Mouse (Mus musculus): ENCODE results near the gene Cox4i1. TPM values are rescaled to one million over a fixed set of nuclear protein-coding genes. Genes with fewer than 3 reads are reported as not detected.

Gene Cox4i1
- polyA plus RNA-seq, 1 experiment from 2014 or later, result 812 TPM

DNA sequence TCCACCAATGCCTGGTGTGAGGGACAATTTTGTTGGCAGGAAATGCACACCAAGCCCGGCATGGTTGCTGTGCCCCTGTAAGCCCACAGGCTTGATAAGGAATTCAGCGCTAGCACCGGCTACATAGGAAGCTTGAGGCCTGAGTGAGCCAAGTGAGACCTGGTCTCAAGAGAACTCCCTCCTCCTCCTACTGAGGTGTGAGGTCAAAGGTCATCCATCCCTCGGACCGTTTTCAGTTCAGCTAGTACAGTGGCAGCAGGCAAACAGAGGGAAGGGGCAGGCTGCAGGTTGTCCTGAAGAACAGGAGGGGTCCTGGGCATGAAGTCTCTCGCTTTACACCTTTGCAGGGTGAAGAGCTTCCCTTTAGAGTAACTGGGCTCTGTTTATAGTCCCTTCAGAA, 37.2 kb upstream of the Cox4i1 start:
- Histone ChIP-seq H3K4me2 (ENCODE audit: low read depth, low read length, severe bottlenecking) (no peak overlapping the region), H3K9ac (ENCODE audit: low read length) (no peak overlapping the region), H3K4me1 (replicated peaks; ENCODE audit: control insufficient read depth, insufficient read depth, low read length) (peaks cover 9% of the 10 kb centered on the region; the same call in 1 of the 2 replicates), H3K27me3 (ENCODE audit: control insufficient read depth, insufficient read depth, low read length) (peaks cover 23% of the 10 kb centered on the region), H3K4me3 (ENCODE audit: low read depth, low read length) (no peak overlapping the region), H3K9me3 (ENCODE audit: control insufficient read depth, low read length) (no peaks in the 10 kb centered on the region), H3K36me3 (ENCODE audit: control insufficient read depth, insufficient read depth, low read length) (no peaks in the 10 kb centered on the region), H3K27ac (ENCODE audit: low read depth, low read length) (no peak overlapping the region)
- DNase-seq (ENCODE audit: low spot score) (no peak), ATAC-seq (replicated peaks; ENCODE audit: low FRiP score) (no peak)
- WGBS, result 53% methylated on average over 6 of the region's 6 CpGs

GRCm38 (mm10) chr8:120631441-120632375, 36.3 kb upstream of the Cox4i1 start:
- DNase-seq (ENCODE audit: low spot score) (no peak), ATAC-seq (replicated peaks; ENCODE audit: low FRiP score) (no peak)
- Histone ChIP-seq H3K36me3 (ENCODE audit: control insufficient read depth, insufficient read depth, low read length) (no peaks in the 10 kb centered on the region), H3K9ac (ENCODE audit: low read length) (no peak overlapping the region), H3K27ac (ENCODE audit: low read depth, low read length) (no peak overlapping the region), H3K27me3 (ENCODE audit: control insufficient read depth, insufficient read depth, low read length) (peaks cover 23% of the 10 kb centered on the region), H3K9me3 (ENCODE audit: control insufficient read depth, low read length) (no peaks in the 10 kb centered on the region), H3K4me1 (replicated peaks; ENCODE audit: control insufficient read depth, insufficient read depth, low read length) (peaks cover 9% of the 10 kb centered on the region; the same call in 1 of the 2 replicates), H3K4me3 (ENCODE audit: low read depth, low read length) (no peak overlapping the region), H3K4me2 (ENCODE audit: low read depth, low read length, severe bottlenecking) (no peak overlapping the region)
- 73% methylated on average over 21 of the region's 21 CpGs for WGBS

GRCm38 (mm10) chr8:120632969-120633664, 34.9 kb upstream of the Cox4i1 start:
- Histone ChIP-seq H3K4me2 (ENCODE audit: low read depth, low read length, severe bottlenecking) (peak overlapping the region; percentile 95), H3K27me3 (ENCODE audit: control insufficient read depth, insufficient read depth, low read length) (peaks cover 23% of the 10 kb centered on the region), H3K4me1 (replicated peaks; ENCODE audit: control insufficient read depth, insufficient read depth, low read length) (peaks cover 9% of the 10 kb centered on the region; the same call in 1 of the 2 replicates), H3K9me3 (ENCODE audit: control insufficient read depth, low read length) (no peaks in the 10 kb centered on the region), H3K9ac (ENCODE audit: low read length) (no peak overlapping the region), H3K4me3 (ENCODE audit: low read depth, low read length) (peak overlapping the region; percentile 50; the same call in 1 of the 2 replicates), H3K36me3 (ENCODE audit: control insufficient read depth, insufficient read depth, low read length) (no peaks in the 10 kb centered on the region), H3K27ac (ENCODE audit: low read depth, low read length) (no peak overlapping the region)
- DNase-seq (ENCODE audit: low spot score), result no peak
- ATAC-seq (replicated peaks; ENCODE audit: low FRiP score), result no peak
- 27% methylated on average over 17 of the region's 17 CpGs for WGBS

GRCm38 (mm10) chr8:120633665-120634271, 34.3 kb upstream of the Cox4i1 start:
- Histone ChIP-seq H3K9me3 (ENCODE audit: control insufficient read depth, low read length) (no peaks in the 10 kb centered on the region), H3K4me3 (ENCODE audit: low read depth, low read length) (peak overlapping the region; percentile 50), H3K4me2 (ENCODE audit: low read depth, low read length, severe bottlenecking) (peak overlapping the region; percentile 95), H3K4me1 (replicated peaks; ENCODE audit: control insufficient read depth, insufficient read depth, low read length) (peaks cover 9% of the 10 kb centered on the region; the same call in 1 of the 2 replicates), H3K27me3 (ENCODE audit: control insufficient read depth, insufficient read depth, low read length) (peaks cover 23% of the 10 kb centered on the region), H3K27ac (ENCODE audit: low read depth, low read length) (no peak overlapping the region), H3K36me3 (ENCODE audit: control insufficient read depth, insufficient read depth, low read length) (no peaks in the 10 kb centered on the region), H3K9ac (ENCODE audit: low read length) (peak overlapping the region; percentile 43)
- peak; percentile 67 for DNase-seq (ENCODE audit: low spot score)
- under 1% methylated on average over 44 of the region's 44 CpGs for WGBS
- 0 out of 2 replicates have a peak, but pooled peaks have one; percentile 5 for ATAC-seq (replicated peaks; ENCODE audit: low FRiP score)

- ATAC-seq (replicated peaks; ENCODE audit: low FRiP score) (peak; percentile 33; the same call in 1 of the 2 replicates), DNase-seq (ENCODE audit: low spot score) (peak; percentile 71)
- Histone ChIP-seq H3K4me1 (replicated peaks; ENCODE audit: control insufficient read depth, insufficient read depth, low read length) (peaks cover 9% of the 10 kb centered on the region; the same call in 1 of the 2 replicates), H3K9me3 (ENCODE audit: control insufficient read depth, low read length) (no peaks in the 10 kb centered on the region), H3K27ac (ENCODE audit: low read depth, low read length) (no peak overlapping the region), H3K4me2 (ENCODE audit: low read depth, low read length, severe bottlenecking) (peak overlapping the region; percentile 95), H3K27me3 (ENCODE audit: control insufficient read depth, insufficient read depth, low read length) (peaks cover 23% of the 10 kb centered on the region), H3K9ac (ENCODE audit: low read length) (peak overlapping the region; percentile 43), H3K4me3 (ENCODE audit: low read depth, low read length) (peak overlapping the region; percentile 50), H3K36me3 (ENCODE audit: control insufficient read depth, insufficient read depth, low read length) (no peaks in the 10 kb centered on the region)
- WGBS, result 1% methylated on average over 34 of the region's 42 CpGs
Measured at GRCm38 (mm10) chr8:120634329-120634839, 33.6 kb upstream of the Cox4i1 start.

DNA sequence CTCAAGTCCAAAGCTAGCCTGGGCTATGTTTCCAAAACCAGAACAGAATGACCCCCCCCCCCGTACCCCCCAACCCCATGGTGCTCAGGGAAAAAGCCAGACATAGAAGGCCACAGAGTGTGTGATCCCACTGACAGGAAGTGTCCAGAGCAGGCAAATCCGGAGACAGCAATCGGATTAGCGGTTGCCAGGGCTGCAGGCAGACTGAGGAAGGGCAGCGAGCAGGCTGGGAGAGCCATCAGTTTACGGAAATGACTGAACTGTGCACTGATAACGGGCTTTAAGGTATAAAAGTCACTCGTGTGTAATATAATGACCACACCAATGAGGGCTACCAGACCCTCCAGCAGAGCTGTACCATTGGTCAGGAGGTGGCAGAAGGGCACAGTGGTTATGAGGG, 26.8 kb upstream of the Cox4i1 start:
- no peak overlapping the region for H3K9ac ChIP-seq (ENCODE audit: low read length)
- no peaks in the 10 kb centered on the region for H3K4me1 ChIP-seq (replicated peaks; ENCODE audit: control insufficient read depth, insufficient read depth, low read length)
- no peaks in the 10 kb centered on the region for H3K36me3 ChIP-seq (ENCODE audit: control insufficient read depth, insufficient read depth, low read length)
- H3K9me3 ChIP-seq (ENCODE audit: control insufficient read depth, low read length), result no peaks in the 10 kb centered on the region
- ATAC-seq (replicated peaks; ENCODE audit: low FRiP score) (no peak), DNase-seq (ENCODE audit: low spot score) (no peak)
- no peak overlapping the region for H3K4me3 ChIP-seq (ENCODE audit: low read depth, low read length)
- H3K27me3 ChIP-seq (ENCODE audit: control insufficient read depth, insufficient read depth, low read length), result no peaks in the 10 kb centered on the region
- 27% methylated on average over 8 of the region's 8 CpGs for WGBS
- no peak overlapping the region for H3K27ac ChIP-seq (ENCODE audit: low read depth, low read length)
- no peak overlapping the region for H3K4me2 ChIP-seq (ENCODE audit: low read depth, low read length, severe bottlenecking)

DNA sequence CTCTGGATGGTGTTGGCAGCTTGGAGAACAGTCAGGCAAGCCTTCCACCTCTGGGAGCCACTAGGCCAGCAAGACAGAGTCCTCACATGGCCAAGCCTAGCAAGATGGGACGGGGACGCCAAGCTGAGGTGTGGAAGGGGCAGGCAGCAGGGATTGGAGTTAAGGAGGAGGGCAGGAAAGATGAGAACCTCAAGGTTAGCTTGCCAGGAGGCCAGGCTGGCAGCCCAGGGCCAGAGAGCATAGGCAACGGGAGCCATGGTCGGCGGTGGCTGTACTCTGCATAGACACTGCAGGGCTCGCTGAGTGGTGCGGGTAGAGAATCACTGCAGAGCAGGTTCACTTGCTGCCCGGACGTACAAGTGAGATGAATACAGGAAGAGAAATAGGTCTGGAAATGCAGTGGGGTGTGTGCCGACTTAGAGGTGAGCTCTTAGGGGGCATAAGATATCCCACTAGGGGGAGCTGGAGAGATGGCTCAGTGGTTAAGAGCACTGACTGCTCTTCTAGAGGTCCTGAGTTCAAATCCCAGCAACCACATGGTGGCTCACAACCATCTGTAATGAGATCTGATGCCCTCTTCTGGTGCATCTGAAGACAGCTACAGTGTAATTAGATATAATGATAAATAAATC, 25.9 kb upstream of the Cox4i1 start:
- Histone ChIP-seq H3K27me3 (ENCODE audit: control insufficient read depth, insufficient read depth, low read length) (no peaks in the 10 kb centered on the region), H3K4me3 (ENCODE audit: low read depth, low read length) (no peak overlapping the region), H3K4me2 (ENCODE audit: low read depth, low read length, severe bottlenecking) (no peak overlapping the region), H3K36me3 (ENCODE audit: control insufficient read depth, insufficient read depth, low read length) (no peaks in the 10 kb centered on the region), H3K9ac (ENCODE audit: low read length) (no peak overlapping the region), H3K9me3 (ENCODE audit: control insufficient read depth, low read length) (no peaks in the 10 kb centered on the region), H3K4me1 (replicated peaks; ENCODE audit: control insufficient read depth, insufficient read depth, low read length) (no peaks in the 10 kb centered on the region), H3K27ac (ENCODE audit: low read depth, low read length) (no peak overlapping the region)
- no peak for ATAC-seq (replicated peaks; ENCODE audit: low FRiP score)
- DNase-seq (ENCODE audit: low spot score), result no peak
- WGBS, result 70% methylated on average over 10 of the region's 10 CpGs

- Histone ChIP-seq H3K4me1 (replicated peaks; ENCODE audit: control insufficient read depth, insufficient read depth, low read length) (no peaks in the 10 kb centered on the region), H3K27me3 (ENCODE audit: control insufficient read depth, insufficient read depth, low read length) (no peaks in the 10 kb centered on the region), H3K9me3 (ENCODE audit: control insufficient read depth, low read length) (no peaks in the 10 kb centered on the region), H3K27ac (ENCODE audit: low read depth, low read length) (no peak overlapping the region), H3K36me3 (ENCODE audit: control insufficient read depth, insufficient read depth, low read length) (no peaks in the 10 kb centered on the region), H3K4me2 (ENCODE audit: low read depth, low read length, severe bottlenecking) (no peak overlapping the region), H3K4me3 (ENCODE audit: low read depth, low read length) (no peak overlapping the region), H3K9ac (ENCODE audit: low read length) (no peak overlapping the region)
- no peak for ATAC-seq (replicated peaks; ENCODE audit: low FRiP score)
- DNase-seq (ENCODE audit: low spot score), result no peak
- 93% methylated on average over 7 of the region's 7 CpGs for WGBS
Measured at GRCm38 (mm10) chr8:120644663-120645062, 23.4 kb upstream of the Cox4i1 start.

All from forebrain, embryonic 11.5 days (tissue).